ENCODE assay signal across 8 mouse cellular contexts in genomic region chr3:157924692-157925328, GRCm38 (mm10). TPM values are rescaled to one million over a fixed set of nuclear protein-coding genes. Genes with fewer than 3 reads are reported as not detected.
DNase-seq lines count a peak whose midpoint lies in the region; TF ChIP-seq lines count a peak whose summit lies in the region.

Gene Cth (minus strand): TSS chr3:157925077.

- TF ChIP-seq CTCF in layer of hippocampus, adult 2 months (conservative IDR thresholded peaks at IDR 0.05): no peak
- TF ChIP-seq CTCF in lung, adult 2 months (IDR thresholded peaks at IDR 0.05; ENCODE audit: insufficient read depth, low read length): no peak
- no peak for TF ChIP-seq CTCF in olfactory bulb, adult 2 months (IDR thresholded peaks at IDR 0.05; ENCODE audit: insufficient read depth, low read depth, low read length)

- peak within 1 kb of the TSS; percentile 76 for H3K4me3 ChIP-seq in layer of hippocampus, adult 2 months
- H3K4me3 ChIP-seq in lung, adult 2 months (replicated peaks; ENCODE audit: extremely low read depth, low read depth, low read length): peak within 1 kb of the TSS; percentile 67
- H3K4me3 ChIP-seq in olfactory bulb, adult 2 months (ENCODE audit: insufficient read depth, low read depth, low read length): peak within 1 kb of the TSS; percentile 51

- under 1% methylated on average over 30 of the region's 30 CpGs for WGBS in lung, adult 2 months
- under 1% methylated on average over 30 of the region's 30 CpGs for WGBS in olfactory bulb, adult 2 months

- no peaks in the 10 kb centered on the region for H3K4me1 ChIP-seq in lung, adult 2 months (ENCODE audit: control insufficient read depth, insufficient read depth, low read length)
- H3K4me1 ChIP-seq in olfactory bulb, adult 2 months (ENCODE audit: control insufficient read depth, insufficient read depth, low read length): peaks cover 6% of the 10 kb centered on the region

- DNase-seq in Muller cell, postnatal 12 days (ENCODE audit: inconsistent ontology term): peak; percentile 97
- DNase-seq in cerebellum, adult 9-10 months: peak; percentile 89
- DNase-seq in forelimb bud, embryonic 11.5 days (ENCODE audit: low read depth, low spot score): peak; percentile 94
- DNase-seq in heart, postnatal 4 days: peak; percentile 85
- peak; percentile 82 to 89 for DNase-seq in layer of hippocampus, adult 2 months (ENCODE audit: low spot score in 2 of 2)
- peak; percentile 87 for DNase-seq in lung, adult 2 months
- peak; percentile 49 to 63 for DNase-seq in thymus, adult 18-20 months

- H3K27ac ChIP-seq in layer of hippocampus, adult 2 months: peak within 1 kb of the TSS; percentile 90
- no peak within 1 kb of the TSS for H3K27ac ChIP-seq in olfactory bulb, adult 2 months (ENCODE audit: insufficient read depth, low read depth, low read length)

- peak; percentile 83; the same call in 1 of the 2 replicates for TF ChIP-seq POLR2A in lung, adult 2 months (IDR thresholded peaks at IDR 0.05; ENCODE audit: borderline replicate concordance, extremely low read depth, low read depth, low read length)
- TF ChIP-seq POLR2A in olfactory bulb, adult 2 months (IDR thresholded peaks at IDR 0.05; ENCODE audit: insufficient read depth, low read depth, low read length): 0 out of 2 replicates have a peak, but pooled peaks have one; percentile 19

RNA-seq across cellular contexts. Expression of gene Cth, which starts in this region (rescaled TPM):
- total RNA-seq in heart, postnatal 4 days (2021): under 1 TPM; 0.18 to 0.31 TPM
- 1 to 10 TPM; 6.5 to 6.6 TPM for total RNA-seq in layer of hippocampus, adult 2 months (2021)
- 3.4 and 4.4 TPM in 2 replicates for polyA plus RNA-seq in lung, adult 2 months (2012; rRNA removed)
- not detected in 2 replicates for polyA plus RNA-seq in olfactory bulb, adult 2 months (2012; ENCODE audit: insufficient read depth, insufficient read length, low replicate concordance, missing spikeins)

Comparison
In these comparisons a context has a peak if more than half of its experiments do, and no peak if none do; other contexts are left out.
1. RNA of gene Cth (total RNA-seq): 6.5 to 6.6 TPM in layer of hippocampus, adult 2 months; 0.18 to 0.31 TPM in heart, postnatal 4 days; every median in the first group is over 4 times any median in the second.
2. Peak in DNase-seq in heart, postnatal 4 days; RNA of the gene not detected or under 1 TPM.
3. Peak in every context shown above with its lines, with median percentiles within 50 percentile points of each other: DNase-seq and H3K4me3 ChIP-seq.